Mouse (Mus musculus) cerebellum, postnatal 4 days (tissue): ENCODE measurements around the gene Mipep.

Source experiments
- DNase-seq, 2 experiments: peaks; one replicate each; pipeline ENCODE4 v3.0.0; 2022; ENCODE audit warnings: low spot score in 2 of 2, mixed read lengths in 1 of 2

Mipep gene

DNA sequence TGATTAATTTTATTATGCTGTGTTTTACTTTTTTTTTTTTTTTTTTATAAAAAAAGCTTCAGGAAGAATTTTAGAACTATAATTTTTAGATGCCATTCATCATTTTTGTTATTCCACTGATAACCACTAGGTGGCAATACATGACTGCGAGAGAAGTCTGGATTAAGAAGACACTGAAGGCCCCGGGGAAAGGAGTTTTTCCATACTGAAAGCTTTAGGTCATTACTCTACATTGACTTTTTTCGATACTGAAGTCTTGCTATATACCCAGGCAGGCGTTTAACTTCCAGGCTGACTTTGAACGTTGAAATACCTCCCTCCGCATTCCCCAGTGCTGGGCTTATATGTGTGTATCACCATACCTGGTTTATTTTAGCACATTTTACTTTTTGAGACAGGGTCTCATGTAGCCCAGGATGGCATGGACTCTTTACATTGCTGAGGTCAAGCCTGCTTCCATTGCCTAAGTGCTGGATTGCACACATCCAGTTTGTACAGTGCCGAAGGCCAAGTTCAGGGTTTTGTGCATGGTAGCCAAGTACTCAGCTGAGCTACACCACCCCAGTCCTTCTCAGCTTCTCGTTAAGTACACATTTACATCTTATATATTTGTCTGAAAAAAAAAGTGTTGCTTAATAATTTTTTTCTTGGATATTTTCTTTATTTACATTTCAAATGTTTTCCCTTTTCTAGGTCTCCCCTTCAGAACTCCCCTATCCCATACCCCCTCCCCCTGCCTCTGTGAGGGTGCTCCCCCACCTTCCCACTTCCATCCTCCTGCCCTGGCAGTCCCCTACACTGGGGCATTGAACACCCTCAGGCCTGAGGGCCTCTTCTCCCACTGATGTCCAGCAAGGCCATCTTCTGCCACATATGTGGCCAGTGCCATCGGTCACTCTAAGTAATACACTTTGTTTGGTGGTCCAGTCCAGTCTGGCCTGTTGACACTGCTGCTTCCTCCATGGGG, 15.7 kb downstream of the Mipep start:
- DNase-seq = no peak

GRCm38 (mm10) chr14:60802026-60802425, 17.7 kb downstream of the Mipep start:
- no peak for DNase-seq

GRCm38 (mm10) chr14:60804978-60805377, 20.6 kb downstream of the Mipep start:
- DNase-seq = no peak

- no peak for DNase-seq
Measured at GRCm38 (mm10) chr14:60805871-60806270, 21.5 kb downstream of the Mipep start.

GRCm38 (mm10) chr14:60806891-60807344, 22.5 kb downstream of the Mipep start:
- no peak for DNase-seq

DNA sequence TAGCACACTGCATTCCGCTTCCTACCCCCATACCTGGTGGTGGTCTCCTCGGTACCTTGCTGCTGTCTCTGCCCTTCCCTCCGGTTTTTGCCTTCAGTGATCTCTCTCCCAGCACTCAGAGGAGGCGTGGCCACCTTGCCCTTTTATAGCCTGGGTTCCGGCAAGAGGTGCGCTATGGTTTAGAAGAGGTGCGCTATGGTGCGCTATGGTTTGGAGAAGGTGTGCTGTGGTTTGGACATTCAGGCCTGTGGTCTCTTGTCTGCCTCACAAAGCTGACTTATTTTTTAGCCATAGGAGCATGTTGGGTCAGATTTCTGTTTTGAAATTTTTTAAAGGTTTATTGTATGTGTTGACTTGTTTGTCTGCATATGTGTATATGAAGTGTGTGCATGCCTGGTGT, 25.5 kb downstream of the Mipep start:
- no peak for DNase-seq

- DNase-seq = no peak
Measured at GRCm38 (mm10) chr14:60811547-60811946, 27.2 kb downstream of the Mipep start.

DNA sequence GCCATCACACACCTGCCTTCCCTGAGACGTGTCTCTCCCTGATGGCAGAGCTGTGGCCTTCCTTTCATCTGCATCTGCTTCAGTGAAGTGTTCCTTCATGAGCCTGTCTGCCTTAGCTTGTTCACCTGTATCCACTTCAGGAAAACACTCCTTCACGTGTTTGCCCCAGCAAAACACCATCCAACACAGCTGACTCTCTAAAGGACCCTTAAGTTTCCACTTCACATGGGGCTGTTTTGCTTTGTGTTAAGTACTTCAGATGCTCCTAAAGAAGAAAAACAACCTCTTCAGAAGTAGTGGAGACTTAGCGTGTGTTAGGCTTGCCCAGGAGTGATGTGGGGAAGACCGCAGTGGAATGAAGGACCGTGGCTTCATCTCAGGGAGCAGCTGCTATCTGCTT, 30.7 kb downstream of the Mipep start:
- no peak for DNase-seq

- DNase-seq = no peak
Measured at GRCm38 (mm10) chr14:60818045-60818444, 33.7 kb downstream of the Mipep start.

DNA sequence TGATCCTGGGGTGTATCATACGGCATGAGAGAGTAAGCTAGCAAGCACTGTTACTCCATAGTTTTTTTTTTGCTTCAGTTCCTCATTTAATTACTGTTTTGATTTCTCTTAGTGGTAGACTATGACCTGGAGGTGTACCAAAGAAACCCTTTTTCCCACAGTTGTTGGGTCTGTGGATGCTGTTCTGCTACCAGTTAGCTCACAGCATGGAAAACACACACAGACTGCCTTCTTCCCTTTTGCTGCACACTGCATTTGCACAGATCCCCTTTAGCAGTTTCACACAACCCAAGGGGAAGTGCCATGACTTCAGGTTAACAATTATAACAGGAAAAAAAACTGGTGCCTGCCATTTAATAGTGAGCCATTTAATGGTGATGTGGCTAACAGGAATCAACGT, 45.7 kb downstream of the Mipep start:
- DNase-seq = no peak

DNA sequence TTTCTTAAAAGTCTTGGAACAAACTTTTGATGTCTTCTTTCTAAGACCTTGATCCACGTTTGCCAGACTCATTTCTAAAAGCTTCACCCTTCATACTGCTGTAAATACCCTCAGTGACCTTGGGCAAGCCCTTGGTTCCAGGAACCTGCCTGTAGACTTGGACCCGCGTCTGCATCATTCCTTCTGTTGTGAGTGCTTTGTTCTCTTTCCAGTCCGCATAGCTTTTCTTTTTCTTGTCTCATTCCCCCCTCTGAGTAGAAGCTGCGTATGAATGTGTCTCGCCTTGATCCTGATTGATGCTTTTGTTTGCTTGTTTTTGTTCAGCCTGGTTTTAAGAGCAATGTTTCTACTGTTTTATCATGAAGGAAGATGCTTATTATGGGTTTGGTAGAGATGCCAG, 52.3 kb downstream of the Mipep start:
- no peak for DNase-seq

- DNase-seq = no peak
Measured at GRCm38 (mm10) chr14:60839654-60840053, 55.3 kb downstream of the Mipep start.

DNA sequence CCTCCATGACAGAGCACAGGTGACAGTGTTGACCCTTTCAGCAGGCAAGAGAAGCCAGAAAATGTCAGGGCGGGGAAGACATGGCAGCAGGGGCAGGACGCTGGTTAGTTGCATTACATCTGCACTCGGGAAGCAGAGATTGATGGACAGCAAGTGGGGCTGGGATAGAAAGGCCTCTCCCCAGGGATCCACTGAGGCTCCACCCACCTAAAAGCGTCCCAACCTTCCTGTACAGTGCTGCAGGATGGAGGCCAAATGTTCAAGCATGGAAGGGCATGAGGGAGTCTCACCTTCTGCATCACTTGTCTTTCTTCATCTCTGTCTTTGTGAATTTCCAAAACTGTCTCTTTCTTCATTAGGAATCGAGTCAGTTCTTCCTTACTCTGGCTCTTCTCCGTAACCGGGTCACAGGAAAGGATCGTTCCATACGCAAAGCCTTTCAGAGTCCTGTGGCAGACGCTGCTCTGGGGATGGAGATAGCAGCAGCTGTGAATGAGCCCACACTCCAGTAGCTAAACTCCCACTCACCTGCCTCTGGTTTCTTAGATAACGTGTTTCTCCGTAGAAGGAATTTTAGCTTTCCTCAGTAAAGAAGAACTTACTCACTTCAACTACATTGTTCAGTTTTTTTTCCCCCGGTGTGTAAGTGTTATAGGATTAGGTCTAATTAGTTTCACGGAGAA, 57.7 kb downstream of the Mipep start:
- DNase-seq = no peak

- DNase-seq = no peak
Measured at GRCm38 (mm10) chr14:60843596-60843995, 59.2 kb downstream of the Mipep start.

- DNase-seq = no peak
Measured at GRCm38 (mm10) chr14:60845261-60846045, 61.1 kb downstream of the Mipep start.

GRCm38 (mm10) chr14:60846174-60846573, 61.8 kb downstream of the Mipep start:
- DNase-seq = no peak

DNA sequence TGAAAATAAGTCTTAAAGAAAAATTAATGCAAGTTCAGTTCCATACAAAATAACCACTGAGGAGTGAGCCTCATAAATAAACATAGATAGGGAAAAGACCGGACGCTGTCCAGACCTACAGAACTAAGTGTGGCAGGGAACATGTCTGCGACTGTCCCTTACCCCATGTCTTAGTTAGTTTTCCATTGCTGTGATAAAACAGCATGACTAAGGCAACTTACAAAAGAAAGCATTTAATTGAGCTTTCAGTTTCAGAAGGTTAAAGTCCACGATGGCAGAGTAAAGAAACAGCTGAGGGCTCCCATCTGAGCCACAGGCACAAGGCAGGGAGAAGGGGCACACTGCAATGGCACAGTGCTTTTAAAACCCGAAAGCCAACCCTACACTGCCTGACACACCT, 63.8 kb downstream of the Mipep start:
- no peak for DNase-seq

DNA sequence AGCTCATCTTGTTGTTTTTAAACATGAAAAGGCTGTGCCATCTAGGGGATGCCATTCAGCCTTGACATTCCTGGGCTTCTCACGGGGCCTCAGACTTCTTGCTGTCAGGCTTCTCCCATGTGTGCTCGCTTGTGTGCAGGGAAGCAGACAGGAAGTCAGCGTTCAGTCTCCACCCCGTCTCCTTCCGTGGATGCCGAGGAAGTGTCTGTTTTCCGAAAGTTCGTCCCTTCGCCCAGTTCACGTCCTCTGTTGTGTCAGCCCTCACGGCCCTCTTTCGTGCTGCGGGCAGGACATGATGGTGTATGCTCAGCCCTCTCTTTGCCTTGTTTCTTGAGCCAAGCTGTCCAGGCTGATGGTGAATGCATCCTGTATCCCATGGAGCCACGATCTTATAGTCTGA, 65.7 kb downstream of the Mipep start:
- no peak for DNase-seq

DNA sequence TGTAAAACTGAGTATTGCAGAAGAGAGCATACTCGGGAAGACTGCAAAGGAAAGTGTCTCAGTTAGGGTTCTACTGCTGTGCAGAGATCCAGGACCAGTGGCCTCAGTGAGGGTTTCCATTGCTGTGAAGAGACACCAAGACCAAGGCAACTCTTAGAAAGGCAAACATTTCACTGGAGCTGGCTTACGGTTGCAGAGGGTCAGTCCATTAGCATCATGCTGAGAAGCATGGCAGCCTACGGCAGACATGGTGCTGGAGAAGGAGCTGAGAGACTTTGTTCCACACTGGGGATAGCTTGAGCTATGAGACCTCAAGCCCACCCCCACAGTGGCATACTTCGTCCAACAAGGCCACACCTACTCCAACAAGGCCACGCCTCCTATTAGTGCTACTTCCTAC, 67.3 kb downstream of the Mipep start:
- no peak for DNase-seq

DNA sequence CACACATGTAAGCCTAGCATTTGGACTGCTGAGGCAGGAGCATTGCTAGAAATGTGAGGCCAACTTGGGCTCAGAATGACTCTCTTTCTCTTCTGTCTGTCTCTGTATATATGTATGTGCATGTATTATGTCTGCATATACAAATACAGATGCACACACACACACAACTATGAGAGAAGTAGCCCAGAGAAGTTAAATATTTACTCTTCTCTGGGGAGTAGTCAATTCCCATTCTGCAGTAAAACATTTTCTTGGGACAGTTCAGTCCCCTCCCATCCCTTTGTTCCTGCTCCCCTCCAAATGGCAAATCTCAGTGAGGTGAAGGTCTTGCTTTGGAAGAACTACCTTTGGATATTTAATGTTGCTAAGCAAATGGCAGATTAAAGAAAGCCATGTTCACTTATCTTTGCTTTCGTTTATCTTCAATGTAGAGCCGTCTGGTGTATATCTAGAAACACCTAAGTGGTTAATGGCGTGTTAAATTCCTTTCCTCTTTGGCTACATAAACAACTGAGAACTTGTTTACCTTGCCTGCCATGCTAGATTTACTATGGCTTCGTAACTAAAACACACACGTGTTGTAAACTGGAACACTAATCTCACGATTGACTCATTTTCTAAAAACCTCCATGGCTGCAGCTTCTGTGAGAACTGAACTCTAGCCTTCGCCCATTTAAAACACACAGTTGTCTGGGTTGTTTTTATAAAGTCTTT, 72.0 kb downstream of the Mipep start:
- no peak for DNase-seq

GRCm38 (mm10) chr14:60856913-60857300, 72.5 kb downstream of the Mipep start:
- no peak for DNase-seq

DNA sequence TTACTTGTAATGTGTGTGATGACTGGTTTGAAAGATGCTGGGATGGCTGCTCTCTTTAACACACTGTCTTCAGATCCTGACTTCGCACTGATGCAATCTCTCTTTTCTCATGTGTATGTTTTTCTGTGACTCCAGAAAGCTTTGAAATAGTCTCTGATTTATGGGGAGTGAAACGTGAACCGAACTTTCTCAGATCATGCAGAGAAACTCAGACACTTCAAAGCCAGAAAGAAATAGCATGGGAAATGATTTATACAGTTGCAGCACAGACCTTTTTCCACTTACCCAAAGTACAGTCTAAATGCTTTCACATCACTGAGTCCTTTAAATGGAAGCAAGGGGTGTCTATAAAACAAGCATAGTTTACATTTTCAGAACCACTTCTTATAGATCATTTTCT, 79.0 kb downstream of the Mipep start:
- DNase-seq = no peak
